Mouse (Mus musculus): ENCODE results near the gene Cdkal1.

GRCm38 (mm10) chr13:29580780-29581179, 274.7 kb downstream of the Cdkal1 start:
- TF ChIP-seq CTCF (conservative IDR thresholded peaks at IDR 0.05; ENCODE audit: low read length) (no peak), POU5F1 (IDR thresholded peaks at IDR 0.05; ENCODE audit: borderline replicate concordance, low read length) (no peak)

All from E14TG2a.4 (cell line).